Mouse (Mus musculus) liver, embryonic 14 days (tissue): Measurements from ENCODE around the gene Abcc1. TPM values are rescaled to one million over a fixed set of nuclear protein-coding genes. Genes with fewer than 3 reads are reported as not detected.

Experiments used
- polyA plus RNA-seq: library from polyadenylated mRNA; depleted of rRNA; stranded (reverse); fragments of >200 nt; gene quantifications from 2 replicates; pipeline ENCODE4 v1.2.3, GENCODE M21; 2012; rRNA removed

Gene Abcc1
- 2.2 and 2.4 TPM in 2 replicates for polyA plus RNA-seq

DNA sequence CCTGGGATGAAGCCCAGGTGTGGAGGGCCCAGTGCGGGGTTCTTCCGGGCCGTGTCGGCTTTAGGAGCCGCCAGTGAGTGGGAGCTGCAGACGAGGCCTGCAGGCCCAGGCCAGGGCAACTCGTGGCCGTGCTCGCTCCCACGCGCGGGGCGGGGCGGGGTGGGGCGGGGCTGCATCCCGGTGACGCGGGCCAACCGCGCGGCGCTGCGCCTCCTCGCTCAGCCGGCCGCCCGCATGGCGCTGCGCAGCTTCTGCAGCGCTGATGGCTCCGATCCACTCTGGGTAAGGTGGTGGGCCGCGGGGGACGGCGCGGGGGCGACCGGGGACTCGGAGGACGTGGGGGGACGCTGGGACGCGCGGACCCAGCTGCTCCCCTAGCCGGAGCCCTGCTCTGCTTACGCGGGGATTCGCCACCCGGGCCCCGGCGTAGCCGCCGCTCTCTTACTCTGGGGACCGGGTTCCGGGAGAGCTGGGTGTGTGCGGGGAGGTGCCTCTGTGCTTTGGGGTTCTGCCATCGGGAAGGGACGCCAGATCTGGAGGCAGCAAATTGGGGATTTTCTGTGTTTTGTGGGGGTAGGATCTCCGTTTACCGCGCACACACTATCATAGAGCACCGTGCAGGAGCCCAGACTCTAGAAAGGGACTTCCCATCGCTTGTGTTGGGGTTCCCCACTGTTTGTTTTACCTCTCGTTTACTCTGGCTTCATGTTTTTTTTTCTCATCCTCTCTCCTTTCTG lies at the start of gene Abcc1:
Abcc1 (plus strand) TSS at position 197 of the 737 bp plus-strand sequence.

DNA sequence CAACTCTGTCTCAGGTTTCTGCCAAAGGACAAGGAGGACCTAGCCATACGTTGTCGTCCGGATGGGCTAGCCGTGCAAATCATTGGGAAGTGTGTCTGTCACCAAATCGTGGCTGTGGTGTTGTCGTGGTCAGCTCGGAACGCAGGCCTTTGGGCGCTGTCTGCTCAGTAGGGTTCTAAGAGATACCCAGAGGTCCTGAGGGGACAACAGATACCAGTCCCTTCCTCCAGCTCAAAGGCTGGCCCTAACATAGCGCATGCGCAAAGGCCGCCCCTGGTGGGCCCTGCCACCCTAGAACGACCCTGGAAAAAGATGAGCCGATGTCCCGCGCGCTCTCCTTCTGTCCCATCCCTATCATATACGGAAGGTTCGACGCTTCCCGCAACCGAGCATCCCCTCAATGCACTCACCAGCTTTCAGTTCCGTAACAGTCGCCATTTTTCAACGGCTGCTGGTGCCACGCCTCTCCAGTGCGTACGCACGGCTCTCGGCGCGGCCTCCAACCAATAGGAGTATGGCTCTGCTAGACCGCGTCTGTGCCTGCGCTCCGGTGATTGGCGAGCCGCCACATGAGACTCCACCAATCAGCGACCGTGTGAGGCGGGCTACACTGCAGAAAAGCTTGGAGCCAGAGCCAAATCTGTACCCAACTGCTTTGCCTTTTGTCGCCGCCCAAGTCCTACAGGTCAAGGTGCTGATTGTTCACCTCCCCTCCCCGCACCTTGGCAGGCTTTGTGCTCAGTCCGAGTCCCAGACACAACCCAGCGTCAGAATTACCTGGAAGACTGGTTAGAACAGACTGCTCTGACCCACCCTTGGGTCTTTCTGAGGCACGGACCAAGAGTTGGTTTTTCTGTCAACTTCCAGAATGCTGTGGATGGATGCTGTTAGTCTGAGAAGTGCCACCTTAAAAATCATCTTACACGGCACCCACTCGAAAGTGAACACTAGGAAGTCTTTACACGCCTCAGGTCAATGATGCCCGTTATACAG lies 44.2 kb upstream of the Abcc1 start, which contains the start of gene Fopnl:
Fopnl (minus strand) TSS at position 522 of the 993 bp plus-strand sequence.

Other genes with a start within 250 kb of the Abcc1 start
- gene Nde1, start 198.3 kb upstream of the Abcc1 start, polyA plus RNA-seq: 39.5 and 45.1 TPM in 2 replicates
- gene Marf1, start 198.2 kb upstream of the Abcc1 start, polyA plus RNA-seq: 5.4 and 5.8 TPM in 2 replicates
- 0.39 and 0.58 TPM in 2 replicates for gene Myh11, start 70.2 kb upstream of the Abcc1 start, polyA plus RNA-seq
- gene Fopnl, start 44.2 kb upstream of the Abcc1 start, polyA plus RNA-seq: 24.0 and 27.4 TPM in 2 replicates
- not detected in 2 replicates for gene A630010A05Rik, start 200.8 kb downstream of the Abcc1 start, polyA plus RNA-seq